Mouse (Mus musculus) lung, postnatal 14 days (tissue): ENCODE results near the gene Rad50.

ENCODE experiments used
- DNase-seq: peaks from one replicate; pipeline ENCODE4 v3.0.0; 2021

Gene Rad50

DNA sequence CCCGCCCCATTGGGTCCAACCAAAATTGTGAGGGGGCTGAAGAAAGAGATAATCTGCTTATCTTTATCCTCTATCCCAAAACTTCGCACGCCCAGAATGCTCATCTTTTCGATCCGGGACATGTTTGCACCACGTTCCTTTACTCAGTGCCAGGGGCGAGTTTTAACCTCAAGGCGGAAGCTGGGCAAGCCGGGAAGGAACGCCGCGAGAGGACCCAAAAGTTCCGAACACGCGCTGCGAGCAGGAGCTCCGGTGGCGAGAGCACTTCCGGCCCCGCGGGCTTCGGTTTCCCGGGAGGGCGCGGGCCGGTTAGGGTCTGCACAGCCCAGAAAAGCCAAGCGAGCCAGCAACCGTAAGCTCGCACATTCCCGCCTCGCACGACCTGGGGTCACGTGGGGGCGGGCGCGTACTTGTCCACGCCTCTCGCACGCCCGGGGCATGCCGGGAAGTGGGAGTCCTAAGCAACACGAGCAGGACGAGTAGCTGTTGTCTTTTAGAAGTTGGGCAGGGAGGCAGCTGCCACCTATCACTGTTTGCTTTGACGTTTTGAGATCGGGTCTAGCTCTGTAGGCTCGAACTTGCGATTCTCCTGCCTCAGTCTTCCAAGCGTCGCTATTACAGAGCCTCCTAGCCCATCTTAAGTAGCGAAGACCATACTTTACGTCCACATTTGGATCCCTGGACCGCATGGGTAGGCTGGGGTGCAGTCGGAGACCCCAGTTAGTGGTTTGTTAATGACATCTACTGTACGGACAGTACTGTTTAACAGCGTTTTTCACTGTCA lies at the start of gene Rad50:
Gene Rad50, minus strand, starts transcription at position 386 of the 784 bp plus-strand sequence.
- peak; percentile 89 for DNase-seq

- no peak for DNase-seq
These were observed 48.0 kb upstream of the Rad50 start for GRCm38 (mm10) chr11:53755011-53755595.

GRCm38 (mm10) chr11:53749716-53750352 lies 42.7 kb upstream of the Rad50 start:
- no peak for DNase-seq

DNA sequence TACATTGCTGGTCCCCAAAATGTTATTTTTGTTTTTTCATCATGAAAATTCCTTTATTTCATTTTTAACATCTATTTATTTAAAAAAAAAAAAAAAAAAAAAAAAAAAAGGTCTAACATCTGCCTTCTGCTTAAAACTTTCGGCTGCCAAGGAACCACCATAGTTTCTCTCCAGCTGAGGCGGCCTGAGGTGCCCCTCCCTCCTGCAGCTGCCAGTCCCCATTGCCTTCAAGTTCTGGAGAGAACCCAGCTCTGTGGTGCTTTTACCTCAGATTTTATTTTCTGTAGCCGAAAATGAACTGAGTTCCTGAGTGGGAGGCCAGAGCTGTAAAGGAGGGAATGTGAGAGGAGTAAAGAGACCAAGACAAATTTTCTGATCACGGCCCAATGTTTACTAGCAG lies 42.2 kb upstream of the Rad50 start:
- no peak for DNase-seq

- DNase-seq, result no peak
These were observed 41.5 kb upstream of the Rad50 start for GRCm38 (mm10) chr11:53748614-53749013.

- no peak for DNase-seq
These were observed 40.9 kb upstream of the Rad50 start for GRCm38 (mm10) chr11:53747985-53748384.

GRCm38 (mm10) chr11:53745260-53745659 lies 38.1 kb upstream of the Rad50 start:
- no peak for DNase-seq

DNA sequence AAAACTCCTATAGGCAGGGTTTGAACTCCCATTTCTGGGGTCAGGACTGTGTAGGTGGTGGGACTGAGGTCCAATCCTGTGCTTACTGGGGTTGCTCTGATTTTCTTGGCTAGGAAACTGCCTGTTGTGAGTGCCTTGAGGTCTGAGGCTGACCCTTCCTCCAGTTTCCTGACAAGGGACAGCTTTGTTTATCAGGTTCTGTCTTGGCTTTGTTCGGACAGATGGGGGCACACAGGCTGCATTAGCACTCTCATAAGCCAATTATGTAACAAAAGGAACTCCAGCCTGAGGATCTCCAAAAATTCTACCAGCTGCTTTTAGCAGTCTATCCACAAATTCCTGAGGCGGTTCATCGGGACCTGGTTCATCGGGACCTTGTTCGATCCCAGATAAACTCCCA lies 35.2 kb upstream of the Rad50 start:
- DNase-seq, result peak; percentile 30

DNA sequence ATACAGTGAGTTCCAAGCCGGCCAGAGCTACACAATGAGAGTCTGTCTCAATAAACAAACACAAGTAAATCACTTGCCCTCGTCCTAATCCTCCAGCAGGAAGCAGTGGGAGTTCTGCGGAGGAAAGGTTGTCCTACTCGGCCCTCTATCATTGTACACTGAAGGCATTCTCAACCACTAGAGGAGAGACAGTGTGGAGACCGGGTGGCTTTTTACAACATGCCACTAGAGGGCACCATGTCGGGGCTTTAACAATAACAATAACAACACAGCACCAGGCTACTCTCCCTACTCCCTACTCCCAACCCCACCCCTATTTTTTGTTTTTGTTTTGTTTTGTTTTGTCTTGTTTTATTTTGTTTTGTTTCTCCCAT lies 30.4 kb upstream of the Rad50 start:
- DNase-seq, result peak; percentile 68

- DNase-seq, result peak; percentile 82
These were observed 29.9 kb upstream of the Rad50 start for GRCm38 (mm10) chr11:53736771-53737572.

DNA sequence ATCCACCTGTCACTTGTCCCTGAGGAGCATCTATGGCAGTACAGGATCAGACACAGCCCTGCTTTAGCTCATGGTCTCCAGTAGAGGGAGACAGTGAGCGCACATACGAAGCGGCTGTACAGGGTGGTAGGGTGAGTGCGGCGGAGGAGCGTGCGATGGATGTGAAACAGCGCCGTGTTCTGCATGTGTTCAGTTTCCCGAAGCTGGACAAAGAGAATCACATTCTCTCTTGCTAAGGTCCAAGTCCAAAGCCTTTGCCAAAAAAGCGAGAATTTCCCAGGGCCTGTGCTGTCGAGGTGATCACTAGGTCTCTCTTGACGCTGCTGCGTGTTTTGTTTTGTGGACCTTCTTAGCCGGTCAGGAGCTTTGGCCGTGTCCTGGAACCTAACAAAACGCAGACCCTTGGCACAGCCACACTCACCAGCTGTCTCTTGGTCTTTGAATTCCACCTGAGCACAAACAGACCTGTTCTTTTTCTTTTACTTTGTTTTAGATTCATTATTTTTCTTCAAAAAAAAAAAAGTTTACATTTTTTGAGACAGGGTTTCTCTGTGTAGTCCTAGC lies 28.6 kb upstream of the Rad50 start:
- peak; percentile 66 for DNase-seq

- DNase-seq, result no peak
These were observed 28.0 kb upstream of the Rad50 start for GRCm38 (mm10) chr11:53734970-53735681.

GRCm38 (mm10) chr11:53734431-53734830 lies 27.3 kb upstream of the Rad50 start:
- no peak for DNase-seq

DNA sequence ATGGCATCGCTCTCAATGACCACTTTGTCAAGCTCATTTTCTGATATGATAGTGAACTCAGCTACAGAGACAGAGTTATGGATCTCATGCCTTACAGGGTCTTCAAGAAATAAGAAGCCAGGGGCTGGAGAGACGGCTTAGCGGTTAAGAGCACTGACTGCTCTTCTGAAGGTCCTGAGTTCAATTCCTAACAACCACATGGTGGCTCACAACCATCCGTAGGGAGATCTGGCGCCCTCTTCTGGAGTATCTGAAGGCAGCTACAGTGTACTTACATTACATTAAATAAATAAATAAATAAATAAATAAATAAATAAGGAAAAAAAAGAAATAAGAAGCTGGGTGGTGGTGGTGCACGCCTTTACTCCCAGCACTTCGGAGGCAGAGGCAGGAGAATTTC lies 26.7 kb upstream of the Rad50 start:
- DNase-seq, result no peak

GRCm38 (mm10) chr11:53732244-53732643 lies 25.1 kb upstream of the Rad50 start:
- DNase-seq, result no peak

GRCm38 (mm10) chr11:53731457-53731856 lies 24.3 kb upstream of the Rad50 start:
- no peak for DNase-seq

DNA sequence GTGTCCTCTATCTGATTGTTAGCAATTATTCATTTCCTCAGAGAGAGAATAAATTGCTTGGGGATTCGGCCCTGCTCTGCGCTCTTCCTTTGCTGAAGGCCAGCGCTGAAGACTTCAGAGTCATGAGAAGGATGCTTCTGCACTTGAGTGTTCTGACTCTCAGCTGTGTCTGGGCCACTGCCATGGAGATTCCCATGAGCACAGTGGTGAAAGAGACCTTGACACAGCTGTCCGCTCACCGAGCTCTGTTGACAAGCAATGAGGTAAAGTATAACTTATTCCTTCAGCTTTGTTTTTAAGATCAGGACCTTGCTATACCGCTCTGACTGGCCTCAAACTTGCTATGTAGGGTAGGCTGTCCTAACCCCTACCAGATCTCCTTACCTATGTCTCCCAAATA lies 13.6 kb upstream of the Rad50 start, which contains the start of gene Il5:
Gene Il5, plus strand, starts transcription at position 80 of the 400 bp plus-strand sequence.
- no peak for DNase-seq

DNA sequence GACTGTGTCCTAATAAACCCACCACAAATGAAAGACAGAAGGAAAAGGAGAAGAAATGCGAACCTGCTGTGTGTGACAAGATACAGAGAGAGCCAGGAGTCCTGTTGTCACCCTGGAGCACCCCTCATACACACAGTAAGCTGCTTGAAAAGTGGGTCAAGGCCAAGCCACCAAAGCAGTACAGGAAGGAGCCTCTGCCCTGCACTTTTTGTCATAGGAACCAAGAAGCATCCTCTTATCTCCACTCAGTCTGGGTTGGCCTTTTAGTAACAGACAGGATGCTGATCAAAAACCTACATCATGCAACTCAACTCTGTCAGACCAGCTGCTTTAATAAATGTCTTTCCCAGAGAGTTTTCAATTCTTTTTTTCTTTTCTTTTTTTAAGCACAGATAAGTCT lies 12.6 kb upstream of the Rad50 start:
- no peak for DNase-seq

DNA sequence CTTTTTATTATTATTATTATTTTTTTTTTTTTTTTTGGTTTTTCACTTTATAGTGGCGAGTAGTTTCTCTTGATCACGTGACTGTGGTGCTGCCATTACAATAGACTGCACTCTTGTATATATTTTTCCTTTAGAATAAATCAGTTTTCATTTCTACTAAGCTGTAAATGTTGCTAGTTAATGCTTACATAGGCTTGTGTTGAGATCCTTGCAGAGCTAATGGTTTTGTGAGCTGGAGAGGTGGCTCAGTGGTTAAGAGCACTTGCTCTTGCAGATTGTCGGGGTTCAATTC lies 545 bp upstream of the Rad50 start:
- no peak for DNase-seq

GRCm38 (mm10) chr11:53706236-53706933 lies 734 bp downstream of the Rad50 start:
- peak; percentile 46 for DNase-seq

DNA sequence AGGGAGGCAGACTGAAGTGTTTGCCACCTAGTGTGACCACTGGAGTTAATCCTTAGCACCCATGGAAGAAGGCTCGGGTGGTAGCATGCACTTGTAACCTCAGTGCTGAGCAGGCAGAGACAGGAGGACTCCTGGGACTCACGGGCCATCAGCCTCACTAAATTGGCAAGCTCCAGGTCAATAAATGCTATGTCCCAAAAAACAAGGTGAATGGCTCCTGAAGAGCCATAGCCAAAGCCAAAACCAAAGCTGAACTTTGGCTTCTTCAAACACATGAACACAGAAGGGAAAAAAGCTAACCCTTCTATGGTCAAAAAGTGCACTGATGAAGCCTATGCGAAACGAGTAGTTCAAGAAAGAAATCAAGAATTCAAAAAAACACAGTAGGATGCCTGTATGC lies 7.8 kb downstream of the Rad50 start:
- no peak for DNase-seq

DNA sequence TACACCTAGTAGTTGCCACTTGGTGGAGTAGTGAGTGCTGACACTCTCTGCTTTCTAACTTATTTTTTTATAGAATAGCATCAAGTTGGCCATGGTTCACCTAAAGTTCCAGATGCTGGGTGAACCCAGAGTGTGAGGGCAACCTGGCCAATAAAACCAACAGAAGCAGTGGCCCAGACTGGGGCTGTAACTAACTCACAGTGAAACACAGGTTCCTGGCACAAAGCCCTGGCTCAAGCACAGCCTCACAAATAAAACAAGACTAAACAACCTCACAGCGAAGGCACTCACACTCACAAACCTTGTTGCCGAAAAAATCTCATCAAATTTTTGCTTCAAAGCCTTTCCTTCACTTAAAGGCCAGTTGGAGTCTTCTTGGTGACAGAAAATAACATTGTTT lies 8.6 kb downstream of the Rad50 start:
- DNase-seq, result no peak
